Mouse (Mus musculus) cerebellum, adult 2 months (tissue): ENCODE data around the gene Gm17268.

ENCODE experiments used
- CTCF ChIP-seq: fragments of 200-500 bp; IDR thresholded peaks from 2 replicates; pipeline ENCODE4 v1.5.1; 2011; ENCODE audit warnings: low read depth, mild to moderate bottlenecking, control low read depth, low read length, moderate library complexity, borderline replicate concordance; ENCODE audit not compliant: insufficient read depth
- POLR2A ChIP-seq: fragments of 200-500 bp; IDR thresholded peaks from 2 replicates; pipeline ENCODE4 v1.6.1; 2011; ENCODE audit warnings: low read length, control low read depth, borderline replicate concordance; ENCODE audit not compliant: insufficient read depth

DNA sequence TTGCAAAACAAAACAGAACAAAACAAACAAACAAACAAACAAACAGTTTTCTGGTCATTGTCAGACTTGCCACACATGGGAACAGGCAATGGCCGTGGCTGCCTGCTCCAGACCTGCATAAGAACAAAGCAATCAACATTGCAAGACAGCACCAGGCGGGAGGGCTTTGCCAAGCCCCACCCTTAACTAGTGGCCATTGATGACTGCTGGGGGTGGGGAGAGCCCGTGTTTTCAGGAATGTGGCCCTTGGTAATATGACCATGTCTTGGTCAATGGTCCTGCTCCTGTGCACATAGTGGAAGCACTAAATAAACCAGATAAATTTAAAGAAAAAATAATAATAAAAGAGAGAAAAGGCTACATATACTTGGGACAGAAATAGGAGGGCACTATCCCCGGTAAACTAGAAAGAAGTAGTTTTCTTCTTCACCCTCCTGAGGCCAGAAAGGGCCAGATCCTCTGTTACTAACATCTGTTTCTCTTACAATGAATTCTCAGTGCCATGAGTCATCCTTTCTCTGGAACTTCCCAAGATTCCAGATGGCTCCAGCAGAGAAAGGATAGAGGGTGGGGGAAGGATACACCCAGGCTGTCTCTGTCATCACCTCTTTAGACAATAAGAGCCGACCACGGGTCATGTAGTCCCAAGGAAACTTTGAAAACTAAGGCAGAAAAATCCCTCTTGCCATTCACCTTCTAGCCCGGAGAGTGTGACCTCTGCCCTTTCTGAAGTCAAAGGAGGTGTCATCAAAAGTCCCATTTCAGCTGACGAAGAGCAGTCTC is 26.8 kb downstream of the Gm17268 start:
- TF ChIP-seq CTCF (no peak), POLR2A (no peak)
